In genomic region chr15:97657420-97657819, GRCm38 (mm10) we compare ENCODE assay signal across 23 mouse cellular contexts. TPM values are rescaled to one million over a fixed set of nuclear protein-coding genes. Genes with fewer than 3 reads are reported as not detected.
DNase-seq lines count a peak whose midpoint lies in the region; ATAC-seq lines count a peak whose summit lies in the region.
"Had no signal": no experiment of that assay in that cellular context is flagged by ENCODE, and none has a peak within 500 bp of the region (broad histone marks: within the 10 kb centered on the region; RNA-seq: fewer than 3 reads in every experiment).

No protein-coding gene starts in this region.

- H3K27me3 ChIP-seq in hindbrain, embryonic 14.5 days (ENCODE audit: control insufficient read depth, insufficient read depth, low read length), result no peaks in the 10 kb centered on the region
- H3K27me3 ChIP-seq in hindbrain, embryonic 16.5 days (replicated peaks; ENCODE audit: control insufficient read depth, insufficient read depth, low read length), result no peaks in the 10 kb centered on the region
- no peaks in the 10 kb centered on the region for H3K27me3 ChIP-seq in midbrain, embryonic 14.5 days (ENCODE audit: control insufficient read depth, insufficient read depth, low read length)
- H3K27me3 ChIP-seq: forebrain, embryonic 12.5 days; intestine, embryonic 15.5 days had no signal

- H3K4me2 ChIP-seq in hindbrain, embryonic 14.5 days (replicated peaks), result no peak overlapping the region
- no peak overlapping the region for H3K4me2 ChIP-seq in hindbrain, embryonic 16.5 days (ENCODE audit: low read length)
- 0 out of 2 replicates have a peak overlapping the region, but pooled peaks have one; percentile 40 for H3K4me2 ChIP-seq in midbrain, embryonic 14.5 days (ENCODE audit: low read length)
- H3K4me2 ChIP-seq: forebrain, embryonic 12.5 days; intestine, embryonic 15.5 days had no signal

- ATAC-seq in frontal cortex, adult (ENCODE audit: low TSS enrichment), result peak; percentile 64; the same call in 1 of the 2 replicates
- no peak for ATAC-seq in hindbrain, embryonic 14.5 days (ENCODE audit: low FRiP score)
- no peak for ATAC-seq in hindbrain, embryonic 16.5 days
- ATAC-seq in midbrain, embryonic 14.5 days (ENCODE audit: low FRiP score, low TSS enrichment), result no peak
- ATAC-seq: CD4-positive, CD25-positive, alpha-beta regulatory T cell, adult 4 months; forebrain, embryonic 16.5 days; intestine, embryonic 15.5 days had no signal

- H3K9ac ChIP-seq in hindbrain, embryonic 14.5 days, result no peak overlapping the region
- no peak overlapping the region for H3K9ac ChIP-seq in hindbrain, embryonic 16.5 days (ENCODE audit: low read depth, low read length)
- no peak overlapping the region for H3K9ac ChIP-seq in midbrain, embryonic 14.5 days (replicated peaks; ENCODE audit: low read length)
- H3K9ac ChIP-seq: embryonic facial prominence, embryonic 13.5 days; forebrain, embryonic 12.5 days; intestine, embryonic 15.5 days had no signal

- no peaks in the 10 kb centered on the region for H3K9me3 ChIP-seq in hindbrain, embryonic 14.5 days (ENCODE audit: control insufficient read depth, low read length)
- H3K9me3 ChIP-seq in hindbrain, embryonic 16.5 days (ENCODE audit: control insufficient read depth, low read length), result no peaks in the 10 kb centered on the region
- H3K9me3 ChIP-seq in midbrain, embryonic 14.5 days (ENCODE audit: control insufficient read depth, low read length), result no peaks in the 10 kb centered on the region
- H3K9me3 ChIP-seq: embryonic facial prominence, embryonic 13.5 days; forebrain, embryonic 12.5 days; G1E; heart, embryonic 10.5 days; intestine, embryonic 15.5 days had no signal

- no peak overlapping the region for H3K4me3 ChIP-seq in hindbrain, embryonic 14.5 days (replicated peaks; ENCODE audit: low read length)
- H3K4me3 ChIP-seq in hindbrain, embryonic 16.5 days (ENCODE audit: low read length), result no peak overlapping the region
- H3K4me3 ChIP-seq in midbrain, embryonic 14.5 days (replicated peaks; ENCODE audit: low read depth, low read length), result no peak overlapping the region
- H3K4me3 ChIP-seq: embryonic facial prominence, embryonic 13.5 days; forebrain, embryonic 12.5 days; gastrocnemius, adult 2 months; heart, embryonic 10.5 days; intestine, embryonic 15.5 days had no signal

- no peaks in the 10 kb centered on the region for H3K36me3 ChIP-seq in hindbrain, embryonic 14.5 days (replicated peaks; ENCODE audit: control insufficient read depth, insufficient read depth)
- no peaks in the 10 kb centered on the region for H3K36me3 ChIP-seq in hindbrain, embryonic 16.5 days (ENCODE audit: control insufficient read depth, insufficient read depth, low read length)
- no peaks in the 10 kb centered on the region for H3K36me3 ChIP-seq in midbrain, embryonic 14.5 days (ENCODE audit: control insufficient read depth, insufficient read depth, low read length)
- H3K36me3 ChIP-seq: embryonic facial prominence, embryonic 13.5 days; forebrain, embryonic 12.5 days; G1E; heart, embryonic 10.5 days; intestine, embryonic 15.5 days had no signal

- no peak for DNase-seq in frontal cortex, adult 2 months (ENCODE audit: extremely low spot score in 1 of 2, low spot score in 1 of 2)
- DNase-seq in hindbrain, embryonic 14.5 days (ENCODE audit: low spot score), result no peak
- peak; percentile 36 for DNase-seq in brain, adult 2 months (ENCODE audit: low read depth, low spot score)
- DNase-seq in midbrain, embryonic 14.5 days, result peak; percentile 46
- no peak for DNase-seq in spleen, postnatal 36 days (ENCODE audit: low spot score in 2 of 2)
- no peak for DNase-seq in embryo, embryonic 10.5 days (ENCODE audit: low spot score)
- DNase-seq: adrenal gland, postnatal 10 days; B cell, adult 2 months; cerebellum, adult 11-12 months; cerebellum, adult 9-10 months; cerebellum, postnatal 25 days; gastrocnemius, adult 2 months; gastrocnemius, postnatal 25 days; heart, postnatal 10 days had no signal

- peak overlapping the region; percentile 26; the same call in 1 of the 2 replicates for H3K27ac ChIP-seq in hindbrain, embryonic 14.5 days
- no peak overlapping the region for H3K27ac ChIP-seq in hindbrain, embryonic 16.5 days (ENCODE audit: low read depth, low read length)
- H3K27ac ChIP-seq in midbrain, embryonic 14.5 days (replicated peaks; ENCODE audit: low read depth, low read length), result no peak overlapping the region
- H3K27ac ChIP-seq: embryonic facial prominence, embryonic 13.5 days; forebrain, embryonic 12.5 days; gastrocnemius, adult 2 months; heart, embryonic 10.5 days; intestine, embryonic 15.5 days had no signal

- peaks cover 9% of the 10 kb centered on the region; the same call in 1 of the 2 replicates for H3K4me1 ChIP-seq in hindbrain, embryonic 14.5 days (replicated peaks; ENCODE audit: control insufficient read depth, insufficient read depth, low read length)
- peaks cover 10% of the 10 kb centered on the region for H3K4me1 ChIP-seq in hindbrain, embryonic 16.5 days (ENCODE audit: control insufficient read depth, insufficient read depth, low read depth, low read length)
- H3K4me1 ChIP-seq in midbrain, embryonic 14.5 days (ENCODE audit: control insufficient read depth, insufficient read depth, low read length), result peaks cover 17% of the 10 kb centered on the region
- H3K4me1 ChIP-seq: intestine, embryonic 15.5 days had no signal

- WGBS in hindbrain, embryonic 14.5 days, result 89% methylated on average over 14 of the region's 14 CpGs
- 89% methylated on average over 14 of the region's 14 CpGs for WGBS in hindbrain, embryonic 16.5 days
- 87% methylated on average over 14 of the region's 14 CpGs for WGBS in midbrain, embryonic 14.5 days

RNA-seq across cellular contexts. Expression of gene Rpap3, which starts 48.2 kb away (rescaled TPM):
- 21.0 and 23.5 TPM in 2 replicates for polyA plus RNA-seq in frontal cortex, adult 2 months (2012; rRNA removed)
- 42.1 and 45.6 TPM in 2 replicates for polyA plus RNA-seq in hindbrain, embryonic 14.5 days (2014; fragmentation: Nextera tagmentation; extraction: Ambion mirVana)
- 32.8 and 33.8 TPM in 2 replicates for polyA plus RNA-seq in hindbrain, embryonic 16.5 days (2015; fragmentation: Nextera tagmentation; extraction: Ambion mirVana)
- 45.5 and 50.3 TPM in 2 replicates for polyA plus RNA-seq in midbrain, embryonic 14.5 days (2014; fragmentation: Nextera tagmentation; extraction: Ambion mirVana)

Comparison
In these comparisons a context has a peak if more than half of its experiments do, and no peak if none do; other contexts are left out.
1. DNase-seq: peak in brain, adult 2 months (single experiment) and midbrain, embryonic 14.5 days (single experiment); none in frontal cortex, adult 2 months (0 of 2), hindbrain, embryonic 14.5 days (single experiment), spleen, postnatal 36 days (0 of 2) and embryo, embryonic 10.5 days (single experiment).